Mouse (Mus musculus): ENCODE data around the gene Dok3. TPM values are rescaled to one million over a fixed set of nuclear protein-coding genes. Genes with fewer than 3 reads are reported as not detected.
A peak's percentile ranks its signal among the peaks of the same experiment; 100 is the strongest.

Gene Dok3
- polyA plus RNA-seq, 1 experiment from 2014 or later = 1.0 TPM

GRCm38 (mm10) chr13:55522730-55523129 is 6.4 kb downstream of the Dok3 start:
- H3K4me1 ChIP-seq (ENCODE audit: control insufficient read depth, insufficient read depth, low read length) = peaks cover 4% of the 10 kb centered on the region; the same call in 1 of the 2 replicates
- H3K9me3 ChIP-seq (replicated peaks; ENCODE audit: control insufficient read depth, low read length) = no peaks in the 10 kb centered on the region
- no peaks in the 10 kb centered on the region for H3K36me3 ChIP-seq (replicated peaks; ENCODE audit: control insufficient read depth, insufficient read depth, low read depth, low read length)
- no peak for DNase-seq (ENCODE audit: low spot score)
- no peak overlapping the region for H3K4me2 ChIP-seq (ENCODE audit: low read depth, low read length)
- no peak overlapping the region for H3K27ac ChIP-seq (replicated peaks; ENCODE audit: low read depth, low read length)
- WGBS = 59% methylated on average over 8 of the region's 8 CpGs
- no peaks in the 10 kb centered on the region for H3K27me3 ChIP-seq (ENCODE audit: control insufficient read depth, insufficient read depth, low read length)
- no peak overlapping the region for H3K4me3 ChIP-seq (ENCODE audit: low read depth, low read length)
- no peak for ATAC-seq (replicated peaks; ENCODE audit: insufficient number of reproducible peaks, low FRiP score, low TSS enrichment, low read depth)
- H3K9ac ChIP-seq (replicated peaks; ENCODE audit: low read length) = no peak overlapping the region

DNA sequence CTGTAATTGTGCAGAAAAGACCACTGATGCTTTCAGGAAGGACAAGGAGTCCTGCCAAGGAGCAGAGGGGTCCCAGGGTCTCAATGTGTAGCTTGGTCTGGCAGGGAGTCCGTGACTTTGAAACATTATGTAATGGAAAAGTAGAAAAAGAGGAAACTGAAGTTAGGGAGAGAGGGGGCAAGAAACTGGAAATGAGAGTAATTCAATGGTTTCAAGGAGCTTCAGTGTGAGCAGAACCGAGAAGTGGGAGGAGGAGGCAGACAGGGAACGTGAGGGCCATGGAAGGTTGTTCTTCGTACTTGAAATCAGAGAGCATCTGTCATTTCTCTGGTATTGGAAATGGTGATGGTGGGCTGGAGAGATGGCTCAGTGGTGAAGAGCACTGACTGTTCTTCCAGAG is 9.5 kb downstream of the Dok3 start:
- no peaks in the 10 kb centered on the region for H3K9me3 ChIP-seq (replicated peaks; ENCODE audit: control insufficient read depth, low read length)
- H3K4me1 ChIP-seq (ENCODE audit: control insufficient read depth, insufficient read depth, low read length) = peaks cover 4% of the 10 kb centered on the region; the same call in 1 of the 2 replicates
- no peak for DNase-seq (ENCODE audit: low spot score)
- no peak overlapping the region for H3K27ac ChIP-seq (replicated peaks; ENCODE audit: low read depth, low read length)
- ATAC-seq (replicated peaks; ENCODE audit: insufficient number of reproducible peaks, low FRiP score, low TSS enrichment, low read depth) = no peak
- no peak overlapping the region for H3K4me2 ChIP-seq (ENCODE audit: low read depth, low read length)
- 83% methylated on average over 4 of the region's 4 CpGs for WGBS
- H3K9ac ChIP-seq (replicated peaks; ENCODE audit: low read length) = no peak overlapping the region
- no peaks in the 10 kb centered on the region for H3K27me3 ChIP-seq (ENCODE audit: control insufficient read depth, insufficient read depth, low read length)
- H3K36me3 ChIP-seq (replicated peaks; ENCODE audit: control insufficient read depth, insufficient read depth, low read depth, low read length) = no peaks in the 10 kb centered on the region
- no peak overlapping the region for H3K4me3 ChIP-seq (ENCODE audit: low read depth, low read length)

GRCm38 (mm10) chr13:55516955-55517354 is 12.1 kb downstream of the Dok3 start:
- no peaks in the 10 kb centered on the region for H3K9me3 ChIP-seq (replicated peaks; ENCODE audit: control insufficient read depth, low read length)
- H3K4me2 ChIP-seq (ENCODE audit: low read depth, low read length) = no peak overlapping the region
- ATAC-seq (replicated peaks; ENCODE audit: insufficient number of reproducible peaks, low FRiP score, low TSS enrichment, low read depth) = no peak
- no peak overlapping the region for H3K27ac ChIP-seq (replicated peaks; ENCODE audit: low read depth, low read length)
- no peak overlapping the region for H3K9ac ChIP-seq (replicated peaks; ENCODE audit: low read length)
- no peak overlapping the region for H3K4me3 ChIP-seq (ENCODE audit: low read depth, low read length)
- H3K36me3 ChIP-seq (replicated peaks; ENCODE audit: control insufficient read depth, insufficient read depth, low read depth, low read length) = no peaks in the 10 kb centered on the region
- H3K27me3 ChIP-seq (ENCODE audit: control insufficient read depth, insufficient read depth, low read length) = no peaks in the 10 kb centered on the region
- 6% methylated on average over 5 of the region's 5 CpGs for WGBS
- DNase-seq (ENCODE audit: low spot score) = peak; percentile 93
- peaks cover 5% of the 10 kb centered on the region; the same call in 1 of the 2 replicates for H3K4me1 ChIP-seq (ENCODE audit: control insufficient read depth, insufficient read depth, low read length)

- no peak for ATAC-seq (replicated peaks; ENCODE audit: insufficient number of reproducible peaks, low FRiP score, low TSS enrichment, low read depth)
- Histone ChIP-seq H3K9ac (replicated peaks; ENCODE audit: low read length) (no peak overlapping the region; the same call in 1 of the 2 replicates), H3K4me2 (ENCODE audit: low read depth, low read length) (peak overlapping the region; percentile 75), H3K27me3 (ENCODE audit: control insufficient read depth, insufficient read depth, low read length) (no peaks in the 10 kb centered on the region), H3K9me3 (replicated peaks; ENCODE audit: control insufficient read depth, low read length) (no peaks in the 10 kb centered on the region), H3K27ac (replicated peaks; ENCODE audit: low read depth, low read length) (no peak overlapping the region), H3K4me1 (ENCODE audit: control insufficient read depth, insufficient read depth, low read length) (peaks cover 17% of the 10 kb centered on the region), H3K4me3 (ENCODE audit: low read depth, low read length) (peak overlapping the region; percentile 89), H3K36me3 (replicated peaks; ENCODE audit: control insufficient read depth, insufficient read depth, low read depth, low read length) (no peaks in the 10 kb centered on the region; the same call in 1 of the 2 replicates)
- DNase-seq (ENCODE audit: low spot score) = no peak
- WGBS = 29% methylated on average over 9 of the region's 9 CpGs
Measured at GRCm38 (mm10) chr13:55513828-55514227, 15.3 kb downstream of the Dok3 start.

- peak within 1 kb of the TSS; percentile 87 for H3K9ac ChIP-seq (replicated peaks; ENCODE audit: low read length)
- WGBS = under 1% methylated on average over 55 of the region's 55 CpGs
- peaks cover 17% of the 10 kb centered on the region for H3K4me1 ChIP-seq (ENCODE audit: control insufficient read depth, insufficient read depth, low read length)
- H3K9me3 ChIP-seq (replicated peaks; ENCODE audit: control insufficient read depth, low read length) = no peaks in the 10 kb centered on the region
- H3K36me3 ChIP-seq (replicated peaks; ENCODE audit: control insufficient read depth, insufficient read depth, low read depth, low read length) = no peaks in the 10 kb centered on the region; the same call in 1 of the 2 replicates
- peak within 1 kb of the TSS; percentile 82 for H3K27ac ChIP-seq (replicated peaks; ENCODE audit: low read depth, low read length)
- peak; percentile 92 for DNase-seq (ENCODE audit: low spot score)
- H3K4me3 ChIP-seq (ENCODE audit: low read depth, low read length) = peak within 1 kb of the TSS; percentile 89
- H3K4me2 ChIP-seq (ENCODE audit: low read depth, low read length) = peak within 1 kb of the TSS; percentile 75
- H3K27me3 ChIP-seq (ENCODE audit: control insufficient read depth, insufficient read depth, low read length) = no peaks in the 10 kb centered on the region
- ATAC-seq (replicated peaks; ENCODE audit: insufficient number of reproducible peaks, low FRiP score, low TSS enrichment, low read depth) = peak; percentile 48
Measured at GRCm38 (mm10) chr13:55513111-55513748, 15.9 kb downstream of the Dok3 start, which contains the start of gene Pdlim7. TSS of gene Pdlim7 (minus strand) at chr13:55513676.

- peak; percentile 83 for DNase-seq (ENCODE audit: low spot score)
- H3K9me3 ChIP-seq (replicated peaks; ENCODE audit: control insufficient read depth, low read length) = no peaks in the 10 kb centered on the region
- peak overlapping the region; percentile 89 for H3K4me3 ChIP-seq (ENCODE audit: low read depth, low read length)
- H3K4me2 ChIP-seq (ENCODE audit: low read depth, low read length) = peak overlapping the region; percentile 75
- peak overlapping the region; percentile 82 for H3K27ac ChIP-seq (replicated peaks; ENCODE audit: low read depth, low read length)
- peak; percentile 68 for ATAC-seq (replicated peaks; ENCODE audit: insufficient number of reproducible peaks, low FRiP score, low TSS enrichment, low read depth)
- 2% methylated on average over 24 of the region's 25 CpGs for WGBS
- H3K36me3 ChIP-seq (replicated peaks; ENCODE audit: control insufficient read depth, insufficient read depth, low read depth, low read length) = no peaks in the 10 kb centered on the region; the same call in 1 of the 2 replicates
- peak overlapping the region; percentile 87 for H3K9ac ChIP-seq (replicated peaks; ENCODE audit: low read length)
- peaks cover 17% of the 10 kb centered on the region for H3K4me1 ChIP-seq (ENCODE audit: control insufficient read depth, insufficient read depth, low read length)
- no peaks in the 10 kb centered on the region for H3K27me3 ChIP-seq (ENCODE audit: control insufficient read depth, insufficient read depth, low read length)
Measured at GRCm38 (mm10) chr13:55512379-55513031, 16.6 kb downstream of the Dok3 start.

DNA sequence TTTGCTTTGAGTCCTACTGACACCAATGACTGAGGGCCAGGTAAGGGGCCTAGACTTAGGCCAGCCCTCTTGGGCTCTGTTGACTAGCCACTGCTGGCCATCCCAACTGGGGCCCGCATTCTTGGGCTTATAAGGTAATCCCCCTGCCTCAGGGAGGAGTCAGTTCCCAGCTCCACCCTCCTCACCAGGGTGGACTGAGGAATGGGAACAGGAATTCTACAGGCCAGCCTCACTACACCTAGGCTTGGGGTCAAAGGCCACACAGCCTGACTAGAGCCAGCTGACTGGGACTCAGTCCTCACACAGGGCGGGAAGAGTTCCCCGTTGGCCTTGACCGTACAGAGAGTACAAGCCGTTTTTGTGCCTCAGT is 17.6 kb downstream of the Dok3 start:
- Histone ChIP-seq H3K9me3 (replicated peaks; ENCODE audit: control insufficient read depth, low read length) (no peaks in the 10 kb centered on the region), H3K9ac (replicated peaks; ENCODE audit: low read length) (no peak overlapping the region; the same call in 1 of the 2 replicates), H3K36me3 (replicated peaks; ENCODE audit: control insufficient read depth, insufficient read depth, low read depth, low read length) (no peaks in the 10 kb centered on the region; the same call in 1 of the 2 replicates), H3K4me2 (ENCODE audit: low read depth, low read length) (peak overlapping the region; percentile 75), H3K4me1 (ENCODE audit: control insufficient read depth, insufficient read depth, low read length) (peaks cover 17% of the 10 kb centered on the region), H3K4me3 (ENCODE audit: low read depth, low read length) (peak overlapping the region; percentile 89; the same call in 1 of the 2 replicates), H3K27me3 (ENCODE audit: control insufficient read depth, insufficient read depth, low read length) (no peaks in the 10 kb centered on the region), H3K27ac (replicated peaks; ENCODE audit: low read depth, low read length) (peak overlapping the region; percentile 63)
- WGBS = 16% methylated on average over 5 of the region's 5 CpGs
- ATAC-seq (replicated peaks; ENCODE audit: insufficient number of reproducible peaks, low FRiP score, low TSS enrichment, low read depth) (no peak), DNase-seq (ENCODE audit: low spot score) (peak; percentile 25)

Measured in embryonic facial prominence, embryonic 11.5 days (tissue).